Mouse (Mus musculus): ENCODE data around the gene Sema7a. TPM values are rescaled to one million over a fixed set of nuclear protein-coding genes. Genes with fewer than 3 reads are reported as not detected.

Gene Sema7a
- polyA plus RNA-seq, 1 experiment, result 76.6 TPM

DNA sequence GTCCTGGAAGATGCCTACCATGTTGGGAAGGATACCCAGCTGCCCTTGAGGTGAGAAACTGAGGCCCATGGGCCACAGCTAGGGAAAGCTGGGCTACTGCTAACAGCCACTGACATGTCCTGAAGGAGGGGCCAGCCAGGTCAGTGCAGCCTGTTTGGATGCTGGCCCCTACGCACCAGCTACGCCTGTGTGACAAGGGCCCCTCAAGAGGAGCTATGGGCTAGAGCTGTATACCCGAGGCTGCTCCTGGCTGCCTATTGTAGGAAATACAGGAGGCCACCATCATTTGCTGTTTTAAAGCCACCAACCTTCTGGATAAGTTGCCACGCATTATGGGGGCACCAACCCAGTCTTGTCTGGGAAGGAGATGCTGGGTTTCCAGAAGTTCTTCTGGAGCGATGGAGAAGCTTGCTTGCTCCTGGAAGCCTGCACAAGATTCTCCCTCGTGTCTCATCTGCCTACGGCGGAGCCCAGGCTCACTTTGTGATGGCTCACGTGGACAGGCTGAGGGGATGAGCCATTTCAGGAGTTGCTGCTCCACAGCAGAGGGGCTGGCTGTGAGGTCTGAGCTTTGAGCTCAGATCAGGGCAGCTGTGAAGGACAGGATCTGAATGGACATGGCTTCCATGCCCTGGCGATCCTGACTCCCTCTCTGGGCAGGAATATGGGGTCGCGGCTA, 68.6 kb downstream of the Sema7a start:
- DNase-seq (ENCODE audit: extremely low spot score in 1 of 2, low spot score in 1 of 2), result no peak

DNA sequence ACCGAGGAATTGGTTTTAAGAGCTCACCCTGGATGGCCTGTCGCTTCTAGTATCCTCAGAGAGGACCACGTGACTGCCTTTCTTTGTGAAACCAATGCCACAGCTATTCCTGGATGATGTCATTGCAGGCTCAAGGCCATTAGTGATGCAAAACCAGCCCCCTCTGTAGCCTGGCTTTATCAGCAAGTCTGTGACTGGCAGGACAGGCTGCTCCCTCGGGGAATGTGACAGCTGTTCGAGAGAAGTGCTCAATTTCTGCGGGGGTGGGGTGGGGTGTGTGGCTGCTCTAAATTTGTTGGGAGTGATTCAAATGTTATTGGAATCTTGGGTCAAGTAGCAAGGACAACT, 69.1 kb downstream of the Sema7a start:
- no peak for DNase-seq (ENCODE audit: extremely low spot score in 1 of 2, low spot score in 1 of 2)

DNA sequence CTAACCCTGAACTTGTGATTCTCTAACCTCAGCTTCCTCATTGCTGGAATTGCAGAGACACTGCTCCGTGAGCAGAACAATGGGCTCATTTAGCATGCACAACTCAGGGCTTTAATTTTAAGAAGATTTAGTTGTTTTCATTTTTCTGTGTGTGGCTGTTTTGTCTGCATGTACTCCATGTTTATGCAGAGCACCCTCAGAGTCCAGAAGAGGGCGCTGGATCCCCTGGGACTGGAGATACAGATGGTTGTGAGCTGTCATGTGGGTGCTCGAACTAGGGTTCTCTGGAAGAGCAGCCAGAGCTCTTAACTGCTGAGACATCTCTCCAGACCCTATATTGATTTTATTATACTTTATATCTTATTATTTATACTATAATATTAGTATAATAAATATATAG, 69.7 kb downstream of the Sema7a start:
- DNase-seq (ENCODE audit: extremely low spot score in 1 of 2, low spot score in 1 of 2), result no peak

DNA sequence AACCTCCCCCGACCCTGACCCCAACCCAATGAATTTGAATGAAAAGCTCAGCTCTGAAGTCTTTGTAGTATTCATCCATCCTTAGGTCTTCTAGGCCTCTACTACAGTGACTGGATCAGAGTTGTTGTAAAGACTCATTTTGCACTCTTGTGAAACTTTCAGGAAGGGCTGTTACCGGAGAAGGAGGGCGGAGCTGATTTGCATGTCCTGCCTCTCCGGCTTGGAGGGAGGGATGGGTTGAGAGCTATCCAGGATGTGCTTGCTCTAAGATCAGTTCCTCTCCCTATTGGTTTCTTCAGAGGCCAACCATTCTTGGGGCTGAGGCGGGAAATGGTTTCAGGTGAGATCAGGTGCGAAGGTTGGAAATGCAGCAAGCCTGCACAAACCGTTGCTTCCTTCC, 71.1 kb downstream of the Sema7a start:
- DNase-seq (ENCODE audit: extremely low spot score in 1 of 2, low spot score in 1 of 2), result no peak

DNA sequence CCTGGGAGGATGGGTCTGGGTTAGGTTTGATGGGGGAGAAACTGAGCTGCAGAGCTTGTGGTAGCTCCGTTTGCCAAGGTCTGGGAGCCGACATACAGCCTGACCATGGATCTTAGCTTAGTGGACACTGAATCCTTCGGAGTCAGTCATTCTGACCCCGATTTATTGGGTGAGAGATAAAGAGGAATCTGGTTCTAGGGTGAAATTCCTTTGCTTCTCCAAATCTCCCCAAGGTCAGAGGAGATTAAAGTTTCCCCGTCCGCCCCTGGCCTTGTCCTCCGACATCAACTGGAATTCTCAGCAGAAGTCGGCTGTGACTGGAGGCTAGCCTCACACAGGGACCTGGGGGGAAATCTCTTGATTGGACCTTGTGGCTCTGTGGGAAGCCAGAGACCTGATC, 71.6 kb downstream of the Sema7a start:
- no peak for DNase-seq (ENCODE audit: extremely low spot score in 1 of 2, low spot score in 1 of 2)

Other genes starting within 250 kb of the Sema7a start
- 12.3 and 13.3 TPM in 2 replicates for gene Edc3, start 231.6 kb upstream of the Sema7a start, polyA plus RNA-seq (2012; rRNA removed)
- gene Clk3, start 174.3 kb upstream of the Sema7a start, polyA plus RNA-seq (2012; rRNA removed), result 156 and 191 TPM in 2 replicates
- gene Arid3b, start 103.3 kb upstream of the Sema7a start, polyA plus RNA-seq (2012; rRNA removed), result 6.9 and 8.2 TPM in 2 replicates
- 118 and 126 TPM in 2 replicates for gene Ubl7, start 29.1 kb upstream of the Sema7a start, polyA plus RNA-seq (2012; rRNA removed)
- 5.5 and 6.1 TPM in 2 replicates for gene Cyp11a1, start 66.3 kb downstream of the Sema7a start, polyA plus RNA-seq (2012; rRNA removed)
- gene Stra6, start 123.7 kb downstream of the Sema7a start, polyA plus RNA-seq (2012; rRNA removed), result 5.7 and 7.6 TPM in 2 replicates
- 1.4 and 1.8 TPM in 2 replicates for gene Ccdc33, start 178.7 kb downstream of the Sema7a start, polyA plus RNA-seq (2012; rRNA removed)